Mouse (Mus musculus) heart, adult 2 months (tissue): Measurements from ENCODE around the gene Adgb.
A peak's percentile ranks its signal among the peaks of the same experiment; 100 is the strongest.

Experiments used
- CTCF ChIP-seq: fragments of 200-600 bp; IDR thresholded peaks from 2 replicates; pipeline ENCODE4 v1.8.1; 2022; ENCODE audit warnings: antibody characterized with exemption, mild to moderate bottlenecking, moderate library complexity
- POLR2A ChIP-seq: fragments of 200-500 bp; IDR thresholded peaks from 2 replicates; pipeline ENCODE4 v1.6.1; 2011; ENCODE audit warnings: mild to moderate bottlenecking, low read depth, low read length, control low read depth; ENCODE audit not compliant: insufficient read depth

DNA sequence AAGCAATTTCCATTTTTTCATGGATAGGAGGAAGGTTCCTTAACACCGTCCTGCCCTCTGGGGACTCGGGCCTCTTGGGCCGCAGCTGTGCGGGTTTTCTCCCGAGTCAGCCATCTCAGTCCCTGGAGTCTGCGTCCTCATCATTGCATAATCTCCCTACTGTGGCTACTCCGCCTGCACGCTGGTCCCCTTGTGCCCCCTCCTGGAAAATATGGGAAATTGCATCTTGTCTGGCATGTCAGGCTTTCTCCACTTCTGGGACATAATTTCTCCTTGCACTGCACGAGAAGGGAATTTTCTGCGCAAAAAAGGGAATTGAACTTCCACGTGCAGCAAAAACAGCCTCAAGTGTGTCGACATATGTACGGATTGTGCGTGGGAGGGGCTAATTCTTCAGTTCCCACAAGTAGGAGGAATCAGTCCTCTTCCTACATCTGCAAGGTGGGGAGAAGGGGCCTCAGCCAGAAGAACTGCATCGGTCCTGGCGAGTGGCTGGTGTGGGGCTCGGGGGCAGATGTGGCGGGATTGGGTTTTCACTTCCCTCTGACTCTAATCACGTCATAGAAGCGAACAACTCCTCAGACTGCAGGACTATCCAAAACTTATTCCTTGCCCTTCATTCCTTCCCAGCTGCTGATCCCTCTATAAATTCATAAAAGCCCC is 150.9 kb downstream of the Adgb start:
- TF ChIP-seq CTCF: peak; percentile 97
- TF ChIP-seq POLR2A: no peak
